Mouse (Mus musculus): Measurements from ENCODE around the gene Mip.
A peak's percentile ranks its signal among the peaks of the same experiment; 100 is the strongest.
"Not testable (repeated sequence)": the region's sequence is repeated elsewhere in the genome, so short reads cannot be mapped to it uniquely, and the experiment has no call there.

Mip gene

GRCm38 (mm10) chr10:128247020-128247732 is 21.5 kb downstream of the Mip start:
- no peak for DNase-seq (ENCODE audit: low read depth, low spot score)

DNA sequence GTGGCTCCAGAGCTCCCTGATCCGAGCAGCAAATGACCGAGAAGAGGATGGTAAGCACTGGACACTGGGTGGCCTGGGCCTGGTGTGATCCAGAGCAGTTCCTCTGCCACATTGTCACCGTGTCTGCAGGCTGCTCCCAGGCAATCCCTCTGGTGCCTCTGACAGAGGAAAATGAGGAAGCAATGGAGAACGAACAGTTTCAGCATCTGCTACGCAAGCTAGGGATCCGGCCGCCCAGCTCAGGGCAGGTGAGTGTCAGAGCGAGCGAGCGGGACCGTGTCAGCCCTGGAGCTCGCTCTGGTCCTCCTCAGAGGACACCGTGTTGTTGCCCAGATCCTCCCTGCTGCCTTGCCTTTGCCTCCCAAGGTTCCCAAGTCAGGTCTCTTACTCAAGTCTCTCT is 24.9 kb downstream of the Mip start:
- DNase-seq (ENCODE audit: low read depth, low spot score): no peak

DNA sequence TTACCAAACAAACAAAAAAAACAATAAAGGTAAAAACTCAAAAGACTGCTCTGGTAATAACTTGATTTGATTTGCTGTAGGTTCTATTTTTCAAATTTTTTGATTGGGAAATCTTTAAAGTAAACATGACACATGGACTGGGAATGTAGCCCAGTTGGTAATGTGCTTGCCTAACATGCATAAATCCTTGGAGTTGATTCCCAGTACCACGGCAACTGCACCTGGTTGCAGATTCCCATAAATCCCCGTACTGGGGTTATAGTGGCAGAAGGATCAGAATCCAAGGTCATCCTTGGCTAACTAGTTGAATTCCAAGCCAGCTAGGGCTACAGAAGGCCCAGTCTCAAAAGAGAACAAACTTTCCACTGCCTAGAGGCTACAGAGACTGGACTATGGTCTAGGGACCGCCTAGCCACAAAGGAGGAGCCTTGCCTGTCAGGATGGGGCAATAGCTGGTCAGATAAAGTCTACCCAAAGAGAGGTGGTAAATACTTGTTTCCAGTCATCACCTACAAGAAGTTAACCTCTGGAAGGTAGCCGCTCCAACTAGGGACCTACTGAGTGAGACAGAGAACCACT is 28.1 kb downstream of the Mip start, which contains the start of gene Apon:
Gene Apon, plus strand, starts transcription at position 420 of the 579 bp plus-strand sequence.
- no peak for DNase-seq (ENCODE audit: low read depth, low spot score)

DNA sequence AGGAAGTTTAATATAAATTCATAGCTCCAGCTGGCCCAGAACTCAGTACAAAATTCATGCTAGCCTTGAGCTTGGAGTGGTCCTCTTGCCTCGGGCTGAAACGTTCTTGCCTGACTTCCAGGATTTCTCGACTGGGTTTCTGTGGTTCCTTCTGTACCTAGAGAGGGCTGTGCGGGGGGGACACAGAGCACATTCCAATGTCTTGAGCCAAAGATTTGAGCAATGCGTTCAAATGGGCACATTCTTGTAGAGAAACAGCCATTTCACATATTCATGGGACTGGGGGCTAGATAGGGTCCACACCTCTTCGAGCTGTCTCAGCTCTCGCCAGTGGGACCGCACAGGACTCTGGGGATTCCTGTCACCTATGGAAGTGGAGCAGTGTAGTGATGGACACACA is 30.3 kb downstream of the Mip start:
- DNase-seq (ENCODE audit: low read depth, low spot score): no peak

GRCm38 (mm10) chr10:128256328-128256727 is 30.7 kb downstream of the Mip start:
- no peak for DNase-seq (ENCODE audit: low read depth, low spot score)

DNA sequence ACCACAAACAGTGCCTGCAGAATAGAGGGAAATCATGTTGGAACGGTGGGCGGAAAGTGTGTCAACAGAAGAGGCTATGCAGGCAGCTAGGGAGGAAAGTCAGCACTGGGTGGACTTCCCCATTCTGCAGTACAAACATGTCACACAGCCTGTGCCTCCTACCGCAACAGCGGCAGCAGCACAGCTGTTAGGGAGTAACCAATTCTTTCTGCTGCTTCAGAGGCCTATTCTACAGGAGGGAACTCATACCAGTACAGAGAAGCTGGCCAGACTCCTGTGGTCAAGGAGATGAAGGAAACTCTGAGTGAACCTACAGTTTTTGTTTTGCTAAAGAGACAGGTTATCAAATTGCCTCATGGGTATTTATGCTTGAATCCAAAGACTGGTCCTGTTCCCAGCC is 33.3 kb downstream of the Mip start:
- DNase-seq (ENCODE audit: low read depth, low spot score): no peak

GRCm38 (mm10) chr10:128259946-128260345 is 34.3 kb downstream of the Mip start:
- DNase-seq (ENCODE audit: low read depth, low spot score): no peak

DNA sequence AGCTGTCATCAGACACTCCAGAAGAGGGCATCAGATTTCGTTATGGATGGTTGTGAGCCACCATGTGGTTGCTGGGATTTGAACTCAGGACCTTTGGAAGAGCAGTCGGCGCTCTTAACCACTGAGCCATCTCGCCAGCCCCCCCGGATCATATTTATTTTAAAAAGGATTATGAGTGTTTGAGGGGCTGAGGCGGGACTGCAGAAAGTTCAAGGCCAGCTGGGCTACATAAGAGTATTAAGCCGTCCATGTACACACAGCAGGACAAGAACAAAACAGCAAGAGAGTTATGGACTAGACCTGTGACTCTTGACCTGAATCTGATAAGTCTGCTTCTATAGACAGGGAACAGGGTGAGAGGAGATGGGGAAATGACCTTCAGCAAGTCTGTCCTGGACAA is 34.7 kb downstream of the Mip start:
- not testable (repeated sequence) for DNase-seq (ENCODE audit: low read depth, low spot score)

DNA sequence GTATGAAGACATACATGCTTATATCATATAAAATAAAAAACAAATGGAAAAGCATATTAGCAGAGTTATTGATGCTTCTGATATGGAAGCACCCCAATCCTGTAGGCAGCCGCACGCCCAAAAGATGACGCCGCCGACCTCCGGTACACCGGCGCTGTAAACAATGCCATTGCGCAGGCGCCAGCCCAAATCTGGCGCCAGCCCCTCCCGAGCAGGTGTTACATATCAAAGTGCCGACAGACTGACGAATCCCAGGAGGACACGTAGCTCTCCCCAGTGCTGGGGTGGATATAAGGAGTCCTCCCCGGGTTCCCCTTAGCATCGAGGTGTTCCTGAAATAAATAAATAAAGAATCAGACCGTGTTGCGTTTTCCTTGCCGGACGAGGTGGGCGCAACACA is 36.7 kb downstream of the Mip start:
- DNase-seq (ENCODE audit: low read depth, low spot score): no peak

GRCm38 (mm10) chr10:128263393-128264310 is 38.0 kb downstream of the Mip start:
- no peak for DNase-seq (ENCODE audit: low read depth, low spot score)

GRCm38 (mm10) chr10:128268371-128268770 is 42.7 kb downstream of the Mip start, which contains the start of gene Apof:
Gene Apof, plus strand, starts transcription at chr10:128268671.
- DNase-seq (ENCODE audit: low read depth, low spot score): no peak

DNA sequence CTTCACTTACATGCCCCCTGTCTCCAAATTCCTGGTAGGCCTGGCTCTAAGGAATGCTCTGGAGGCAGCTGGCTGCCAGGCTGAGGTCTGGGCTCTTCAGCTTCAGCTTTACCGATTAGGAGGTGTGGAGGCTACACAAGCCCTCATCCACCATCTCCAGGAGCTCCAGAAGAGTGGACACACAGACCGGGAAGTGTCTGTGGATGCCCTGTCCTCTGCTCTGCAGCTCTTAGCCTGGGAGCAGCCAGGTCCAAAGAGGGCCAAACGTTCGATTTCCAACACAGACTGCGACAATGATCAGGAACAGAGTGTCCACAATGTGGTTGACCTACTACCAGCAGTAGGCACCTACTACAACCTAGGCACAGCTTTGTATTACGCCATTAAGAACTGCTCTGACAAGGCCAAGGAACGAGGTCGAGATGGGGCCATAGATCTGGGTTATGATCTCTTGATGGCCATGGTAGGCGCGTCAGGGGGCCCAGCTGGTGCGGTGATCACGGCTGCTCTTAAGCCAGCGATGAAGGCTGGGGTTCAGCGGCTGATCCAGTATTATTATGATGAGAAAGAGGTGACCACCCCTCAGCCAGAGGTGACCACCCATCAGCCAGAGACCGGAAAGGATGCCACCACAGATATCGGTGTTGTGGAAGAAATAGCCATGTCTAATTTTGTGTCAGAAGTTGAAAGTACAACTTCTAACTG is 43.7 kb downstream of the Mip start:
- DNase-seq (ENCODE audit: low read depth, low spot score): no peak

DNA sequence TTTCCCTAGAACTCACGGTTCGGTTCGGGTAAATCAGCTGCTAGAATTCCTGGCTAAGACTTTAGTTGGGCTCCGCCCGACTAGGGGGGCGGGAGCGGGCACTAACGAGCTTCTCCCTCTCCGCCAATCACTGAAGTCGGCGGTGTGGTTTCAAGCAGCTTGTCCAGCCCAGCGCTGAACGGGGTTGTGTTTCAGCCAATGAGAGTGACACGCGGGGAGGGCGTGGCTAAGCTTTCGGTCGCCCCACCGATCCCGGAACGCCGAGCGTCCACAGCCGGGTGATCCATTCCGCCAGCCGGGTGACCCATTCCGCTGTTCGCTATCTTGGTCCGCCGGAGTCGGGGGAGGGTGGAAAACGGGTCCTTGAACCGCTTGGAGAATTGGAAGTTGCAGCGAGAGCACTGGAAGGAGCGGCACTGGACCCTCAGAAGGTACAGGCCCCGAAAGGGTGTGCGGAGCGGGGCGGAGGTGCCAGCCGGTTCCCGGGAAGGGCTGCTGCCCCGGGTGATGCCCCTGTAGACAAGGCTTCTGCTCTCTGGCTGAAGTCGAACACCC is 44.7 kb downstream of the Mip start, which contains the start of gene Stat2:
Gene Stat2, plus strand, starts transcription at position 273 of the 555 bp plus-strand sequence.
- DNase-seq (ENCODE audit: low read depth, low spot score): peak; percentile 92

- DNase-seq (ENCODE audit: low read depth, low spot score): no peak
These were observed 45.2 kb downstream of the Mip start for GRCm38 (mm10) chr10:128270866-128271265.

DNA sequence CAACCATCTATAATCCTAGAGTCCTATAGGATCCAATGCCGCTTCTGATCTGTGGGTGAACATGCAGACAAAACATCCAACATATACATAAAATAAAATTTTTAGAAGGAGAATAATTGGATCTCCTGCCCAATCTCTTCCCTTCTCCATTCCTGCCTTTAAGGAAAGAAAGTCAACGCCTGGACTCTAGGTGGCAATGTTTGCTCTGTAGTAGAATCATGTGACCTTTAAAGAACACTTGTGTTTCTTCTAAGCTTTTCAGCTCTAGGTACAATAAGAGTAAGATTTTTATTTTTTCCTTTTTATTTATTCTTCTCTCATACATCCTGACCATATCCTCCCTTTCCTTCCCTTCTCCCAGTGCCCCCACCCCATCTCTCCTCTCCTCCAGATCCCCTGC is 46.2 kb downstream of the Mip start:
- no peak for DNase-seq (ENCODE audit: low read depth, low spot score)

DNA sequence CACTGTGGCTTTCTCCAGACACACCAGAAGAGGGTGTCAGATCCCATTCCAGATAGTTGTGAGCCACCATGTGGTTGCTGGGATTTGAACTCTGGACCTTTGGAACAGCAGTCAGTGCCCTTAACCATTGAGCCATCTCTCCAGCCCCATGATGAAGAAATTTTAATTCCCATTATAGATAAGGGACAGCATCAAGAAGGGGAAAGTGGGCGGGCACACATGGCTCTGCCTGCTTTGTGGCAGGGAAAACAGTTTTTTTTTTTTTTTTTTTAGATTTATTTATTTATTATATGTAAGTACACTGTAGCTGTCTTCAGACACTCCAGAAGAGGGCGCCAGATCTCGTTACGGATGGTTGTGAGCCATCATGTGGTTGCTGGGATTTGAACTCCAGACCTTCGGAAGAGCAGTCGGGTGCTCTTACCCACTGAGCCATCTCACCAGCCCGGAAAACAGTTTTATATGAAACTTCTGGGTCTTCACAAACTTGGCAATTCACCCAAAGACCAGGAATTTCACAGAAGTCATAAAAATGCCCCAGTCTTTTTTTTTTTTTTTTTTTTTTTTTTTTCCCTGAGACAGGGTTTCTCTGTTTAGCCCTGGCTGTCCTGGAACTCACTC is 47.3 kb downstream of the Mip start:
- not testable (repeated sequence) for DNase-seq (ENCODE audit: low read depth, low spot score)

DNA sequence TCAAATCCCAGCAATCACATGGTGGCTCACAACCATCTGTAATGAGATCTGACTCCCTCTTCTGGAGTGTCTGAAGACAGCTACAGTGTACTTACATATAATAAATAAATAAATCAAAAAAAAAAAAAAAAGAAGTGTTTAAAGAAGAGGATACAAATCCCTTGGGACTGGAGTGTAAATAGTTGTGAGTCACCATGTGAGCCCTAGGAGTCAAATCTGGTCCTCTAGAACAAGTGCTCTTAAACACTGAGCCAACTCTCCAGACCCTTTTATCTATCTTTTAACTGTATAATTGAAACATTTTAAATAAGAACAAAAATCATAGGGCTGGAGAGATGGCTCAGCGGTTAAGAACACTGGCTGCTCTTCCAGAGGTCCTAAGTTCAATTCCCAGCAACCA is 49.7 kb downstream of the Mip start:
- DNase-seq (ENCODE audit: low read depth, low spot score): not testable (repeated sequence)

- DNase-seq (ENCODE audit: low read depth, low spot score): no peak
These were observed 52.5 kb downstream of the Mip start for GRCm38 (mm10) chr10:128278158-128278557.

DNA sequence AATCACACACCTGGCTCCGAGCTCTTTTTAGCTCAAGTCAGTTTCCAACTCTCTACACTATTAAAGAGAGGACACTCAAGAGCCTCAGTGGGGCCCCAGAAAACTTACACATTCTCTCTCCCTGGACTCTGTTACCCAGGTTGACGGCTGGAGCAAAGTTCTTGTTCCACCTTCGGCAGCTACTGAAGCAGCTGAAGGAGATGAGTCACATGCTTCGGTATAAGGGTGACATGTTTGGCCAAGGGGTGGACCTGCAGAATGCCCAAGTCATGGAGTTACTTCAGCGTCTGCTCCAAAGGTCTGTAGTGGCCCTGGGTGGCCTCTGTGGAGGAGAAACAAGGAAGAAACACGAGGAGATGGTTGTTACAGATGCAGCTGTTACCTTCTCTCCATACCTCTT is 55.3 kb downstream of the Mip start:
- no peak for DNase-seq (ENCODE audit: low read depth, low spot score)

All from retina, postnatal 7 days (tissue).